In genomic region chr3:35753825-35754767, GRCm38 (mm10) we compare ENCODE assay signal across 8 mouse cellular contexts. TPM values are rescaled to one million over a fixed set of nuclear protein-coding genes. Genes with fewer than 3 reads are reported as not detected.
DNase-seq lines count a peak whose midpoint lies in the region; ATAC-seq and TF ChIP-seq lines count a peak whose summit lies in the region.

Gene Atp11b, plus strand, starts transcription at chr3:35754106.

- peaks cover 20% of the 10 kb centered on the region for H3K79me3 ChIP-seq in C2C12 (ENCODE audit: low read depth)

- peak within 1 kb of the TSS; percentile 93 for H3ac ChIP-seq in C2C12 (ENCODE audit: control insufficient read depth, insufficient read length, low read depth)

- peak within 1 kb of the TSS; percentile 72 for H3K4me2 ChIP-seq in heart, embryonic 11.5 days
- H3K4me2 ChIP-seq in kidney, embryonic 16.5 days (replicated peaks; ENCODE audit: low read depth, low read length) = peak within 1 kb of the TSS; percentile 64
- peak within 1 kb of the TSS; percentile 92 for H3K4me2 ChIP-seq in liver, embryonic 12.5 days
- H3K4me2 ChIP-seq in stomach, embryonic 15.5 days = peak within 1 kb of the TSS; percentile 64

- no peaks in the 10 kb centered on the region for H3K36me3 ChIP-seq in C2C12 (ENCODE audit: control insufficient read depth, insufficient read depth)
- H3K36me3 ChIP-seq in heart, embryonic 11.5 days (ENCODE audit: control insufficient read depth, insufficient read depth, low read length) = no peaks in the 10 kb centered on the region
- H3K36me3 ChIP-seq in kidney, embryonic 16.5 days (ENCODE audit: insufficient read depth, low read length) = no peaks in the 10 kb centered on the region
- no peaks in the 10 kb centered on the region for H3K36me3 ChIP-seq in liver, embryonic 12.5 days
- H3K36me3 ChIP-seq in stomach, embryonic 15.5 days = no peaks in the 10 kb centered on the region

- peak within 1 kb of the TSS; percentile 55 for H3K4me3 ChIP-seq in C2C12 (ENCODE audit: insufficient read depth, poor library complexity, severe bottlenecking)
- H3K4me3 ChIP-seq in heart, embryonic 11.5 days (ENCODE audit: low read depth, low read length) = peak within 1 kb of the TSS; percentile 89
- peak within 1 kb of the TSS; percentile 86 for H3K4me3 ChIP-seq in kidney, embryonic 16.5 days (ENCODE audit: low read length)
- H3K4me3 ChIP-seq in liver, embryonic 12.5 days = peak within 1 kb of the TSS; percentile 92
- H3K4me3 ChIP-seq in stomach, embryonic 15.5 days (replicated peaks) = peak within 1 kb of the TSS; percentile 85

- H3K9ac ChIP-seq in heart, embryonic 11.5 days (ENCODE audit: low read depth, low read length) = peak within 1 kb of the TSS; percentile 95
- H3K9ac ChIP-seq in kidney, embryonic 16.5 days (replicated peaks; ENCODE audit: low read length) = peak within 1 kb of the TSS; percentile 91
- H3K9ac ChIP-seq in liver, embryonic 12.5 days = peak within 1 kb of the TSS; percentile 95
- peak within 1 kb of the TSS; percentile 89 for H3K9ac ChIP-seq in stomach, embryonic 15.5 days

- H3K79me2 ChIP-seq in C2C12 (ENCODE audit: control insufficient read depth, insufficient read depth) = peaks cover 46% of the 10 kb centered on the region

- WGBS in heart, embryonic 11.5 days (ENCODE audit: insufficient replicate concordance) = under 1% methylated on average over 84 of the region's 114 CpGs
- under 1% methylated on average over 100 of the region's 114 CpGs for WGBS in kidney, embryonic 16.5 days
- 2% methylated on average over 89 of the region's 114 CpGs for WGBS in liver, embryonic 12.5 days (ENCODE audit: insufficient replicate concordance)
- WGBS in stomach, embryonic 15.5 days = under 1% methylated on average over 85 of the region's 114 CpGs

- TF ChIP-seq CTCF in C2C12 (IDR thresholded peaks at IDR 0.05; ENCODE audit: control insufficient read depth, insufficient read depth, insufficient read length) = peak; percentile 54

- ATAC-seq in erythroblast, adult 5-6 weeks (replicated peaks; ENCODE audit: low FRiP score, poor library complexity, severe bottlenecking) = peak; percentile 91
- peak; percentile 96 for ATAC-seq in heart, embryonic 11.5 days (replicated peaks; ENCODE audit: insufficient number of reproducible peaks, low FRiP score, low TSS enrichment)
- peak; percentile 96 for ATAC-seq in kidney, embryonic 16.5 days (ENCODE audit: low FRiP score, low TSS enrichment)
- ATAC-seq in liver, embryonic 12.5 days = peak; percentile 95
- ATAC-seq in stomach, embryonic 15.5 days (ENCODE audit: insufficient read depth, low FRiP score, low read depth) = peak; percentile 93

- peak within 1 kb of the TSS; percentile 94 for H3K27ac ChIP-seq in heart, embryonic 11.5 days (ENCODE audit: low read depth, low read length)
- H3K27ac ChIP-seq in kidney, embryonic 16.5 days (ENCODE audit: low read length) = peak within 1 kb of the TSS; percentile 94
- H3K27ac ChIP-seq in liver, embryonic 12.5 days = peak within 1 kb of the TSS; percentile 94
- H3K27ac ChIP-seq in stomach, embryonic 15.5 days = peak within 1 kb of the TSS; percentile 96

- H3K27me3 ChIP-seq in C2C12 (ENCODE audit: control insufficient read depth, insufficient read depth, insufficient read length) = no peaks in the 10 kb centered on the region
- no peaks in the 10 kb centered on the region for H3K27me3 ChIP-seq in heart, embryonic 11.5 days (ENCODE audit: control insufficient read depth, insufficient read depth, low read length)
- no peaks in the 10 kb centered on the region for H3K27me3 ChIP-seq in kidney, embryonic 16.5 days (ENCODE audit: insufficient read depth, low read length)
- H3K27me3 ChIP-seq in liver, embryonic 12.5 days (replicated peaks) = no peaks in the 10 kb centered on the region
- H3K27me3 ChIP-seq in stomach, embryonic 15.5 days (replicated peaks) = no peaks in the 10 kb centered on the region

- H3K4me1 ChIP-seq in heart, embryonic 11.5 days (ENCODE audit: control insufficient read depth, insufficient read depth, low read length) = no peaks in the 10 kb centered on the region
- peaks cover 10% of the 10 kb centered on the region; the same call in 1 of the 2 replicates for H3K4me1 ChIP-seq in kidney, embryonic 16.5 days (ENCODE audit: insufficient read depth, low read length)
- peaks cover 32% of the 10 kb centered on the region for H3K4me1 ChIP-seq in liver, embryonic 12.5 days
- no peaks in the 10 kb centered on the region; the same call in 1 of the 2 replicates for H3K4me1 ChIP-seq in stomach, embryonic 15.5 days

- no peaks in the 10 kb centered on the region for H3K9me3 ChIP-seq in heart, embryonic 11.5 days (replicated peaks; ENCODE audit: control insufficient read depth, low read length)
- no peaks in the 10 kb centered on the region for H3K9me3 ChIP-seq in kidney, embryonic 16.5 days (ENCODE audit: low read length)
- no peaks in the 10 kb centered on the region for H3K9me3 ChIP-seq in liver, embryonic 12.5 days (replicated peaks)
- H3K9me3 ChIP-seq in stomach, embryonic 15.5 days = no peaks in the 10 kb centered on the region

- peak; percentile 90 for DNase-seq in brain, adult 2 months (ENCODE audit: low read depth, low spot score)
- peak; percentile 84 to 88 for DNase-seq in natural killer cell, adult 2 months (ENCODE audit: low spot score in 2 of 2)

TF ChIP-seq in C2C12, 6 proteins besides CTCF, POLR2A, EP300 and RAD21:
- no peak for TF ChIP-seq MYOG (IDR thresholded peaks at IDR 0.05; ENCODE audit: control insufficient read depth, extremely low read depth, insufficient read length)
- TF ChIP-seq FOSL1 (IDR thresholded peaks at IDR 0.05; ENCODE audit: insufficient read depth, low read length, poor library complexity, severe bottlenecking) = no peak
- no peak for TF ChIP-seq USF1 (IDR thresholded peaks at IDR 0.05; ENCODE audit: low read depth)
- TF ChIP-seq CEBPB (IDR thresholded peaks at IDR 0.05; ENCODE audit: low read depth) = no peak
- no peak for TF ChIP-seq MYOD1 (IDR thresholded peaks at IDR 0.05; ENCODE audit: control insufficient read depth, insufficient read length, low read depth)
- TF ChIP-seq MAX (IDR thresholded peaks at IDR 0.05) = no peak

RNA-seq across cellular contexts. Expression of gene Atp11b, which starts in this region (rescaled TPM):
- polyA plus RNA-seq in C2C12 (2012; fragmentation: generic; extraction: Trizol) = 4.2 TPM
- 91.5 and 138 TPM in 2 replicates for total RNA-seq in erythroblast, adult 5-6 weeks (2015; ENCODE audit: low replicate concordance)
- total RNA-seq in erythroblast, adult 5-6 weeks (2017; ENCODE audit: low replicate concordance) = 37.1 and 68.3 TPM in 2 replicates
- 29.8 and 33.3 TPM in 2 replicates for polyA plus RNA-seq in heart, embryonic 11.5 days (2014; fragmentation: Nextera tagmentation; extraction: Ambion mirVana)
- 31.4 and 31.7 TPM in 2 replicates for polyA plus RNA-seq in kidney, embryonic 16.5 days (2015; fragmentation: Nextera tagmentation; extraction: Ambion mirVana)
- polyA plus RNA-seq in liver, embryonic 12.5 days (2016; fragmentation: Nextera tagmentation; extraction: Ambion mirVana) = 27.8 and 28.5 TPM in 2 replicates
- 51.3 and 53.3 TPM in 2 replicates for polyA plus RNA-seq in stomach, embryonic 15.5 days (2015; fragmentation: Nextera tagmentation; extraction: Ambion mirVana)

Comparison
In these comparisons a context has a peak if more than half of its experiments do, and no peak if none do; other contexts are left out.
1. Peak in every context shown above with its lines: DNase-seq, ATAC-seq, H3K4me3 ChIP-seq and H3K27ac ChIP-seq.